Mouse (Mus musculus): ENCODE results near the gene Chn1.
A peak's percentile ranks its signal among the peaks of the same experiment; 100 is the strongest.
"Not testable (repeated sequence)": the region's sequence is repeated elsewhere in the genome, so short reads cannot be mapped to it uniquely, and the experiment has no call there.

Chn1 gene

DNA sequence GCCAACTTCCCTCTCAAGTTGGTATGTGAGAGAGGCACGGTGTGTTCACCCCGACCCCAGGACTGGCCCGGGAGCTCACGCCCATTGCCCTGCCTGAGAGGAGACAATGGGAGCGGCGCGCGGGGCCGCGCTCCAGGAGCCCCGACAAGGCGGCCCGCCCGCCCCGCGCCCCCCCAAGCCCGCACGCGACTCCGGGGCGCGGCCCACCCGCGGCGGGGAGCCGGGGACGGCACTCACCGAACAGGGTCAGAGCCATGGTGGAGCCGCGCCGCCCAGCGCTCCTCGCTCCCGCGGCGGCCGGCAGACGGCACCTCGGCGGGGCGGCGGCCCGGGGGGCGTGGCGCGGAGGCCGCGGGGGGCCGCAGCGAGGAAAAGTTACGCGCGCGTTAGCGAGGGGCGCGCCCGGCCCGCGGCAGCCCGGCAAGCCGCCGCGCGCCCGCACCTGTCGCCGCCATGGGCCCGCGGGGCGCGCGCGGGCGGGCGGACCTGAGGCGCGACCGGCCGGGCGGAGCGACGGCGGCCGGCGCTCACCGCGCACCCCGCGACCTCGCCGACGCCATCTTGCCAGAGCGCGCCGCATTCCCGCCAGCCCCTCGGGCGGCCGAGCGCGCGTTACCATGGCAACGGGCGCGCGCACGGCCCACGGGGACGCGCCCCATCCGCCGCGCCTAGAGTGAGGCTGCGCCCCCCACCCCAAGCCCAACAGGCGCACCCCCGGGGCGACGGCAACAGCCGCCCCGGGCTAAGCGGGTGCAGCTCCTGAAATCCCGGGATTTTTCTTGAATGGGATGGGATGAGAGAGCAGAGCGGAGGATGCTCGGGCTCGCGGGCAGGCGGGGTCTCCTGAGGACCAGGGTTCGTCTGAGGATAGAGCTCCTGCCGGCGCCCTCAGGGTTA is at the start of gene Chn1:
Chn1 (minus strand) TSS at position 561 of the 897 bp plus-strand sequence.
- DNase-seq = peak; percentile 70 to 85

DNA sequence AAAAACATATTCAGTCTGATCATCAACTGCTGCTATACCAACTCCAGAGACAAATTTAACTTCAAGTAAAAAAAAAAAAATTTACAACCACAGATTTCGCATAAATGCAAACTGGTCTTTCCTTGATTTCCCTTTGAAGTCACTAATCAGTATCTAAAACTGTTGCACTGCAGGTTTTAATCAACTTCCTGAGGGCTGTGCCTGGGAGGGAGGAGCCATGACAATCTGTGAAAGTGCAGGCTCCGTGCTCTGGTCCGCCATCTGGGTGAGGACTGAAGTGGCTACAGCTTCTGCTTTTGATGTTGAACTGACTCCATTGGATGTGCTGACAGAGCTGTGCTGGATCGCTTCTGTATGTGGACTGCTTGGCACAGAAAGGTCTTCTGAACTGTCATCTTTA is 43.6 kb upstream of the Chn1 start:
- DNase-seq = no peak

DNA sequence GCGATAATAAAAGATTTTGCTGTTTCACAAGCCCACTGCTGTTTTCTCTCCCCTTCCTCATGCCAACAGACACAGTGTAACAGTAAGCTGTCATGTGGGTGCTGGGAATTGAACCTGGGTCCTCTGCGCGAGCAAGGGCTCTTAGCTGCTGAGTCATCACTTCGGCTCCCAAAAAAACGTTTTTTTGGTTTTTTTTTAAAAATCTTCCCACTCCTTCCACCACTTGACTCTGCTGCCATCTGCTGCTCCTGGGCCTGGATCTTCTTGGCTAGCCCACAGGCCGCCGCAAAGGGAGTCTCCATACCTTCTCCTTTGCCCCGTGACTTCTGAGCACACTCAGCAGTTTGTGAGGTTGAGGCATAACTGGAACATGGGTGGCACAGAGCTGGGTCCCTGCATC is 32.5 kb upstream of the Chn1 start:
- no peak for DNase-seq

DNA sequence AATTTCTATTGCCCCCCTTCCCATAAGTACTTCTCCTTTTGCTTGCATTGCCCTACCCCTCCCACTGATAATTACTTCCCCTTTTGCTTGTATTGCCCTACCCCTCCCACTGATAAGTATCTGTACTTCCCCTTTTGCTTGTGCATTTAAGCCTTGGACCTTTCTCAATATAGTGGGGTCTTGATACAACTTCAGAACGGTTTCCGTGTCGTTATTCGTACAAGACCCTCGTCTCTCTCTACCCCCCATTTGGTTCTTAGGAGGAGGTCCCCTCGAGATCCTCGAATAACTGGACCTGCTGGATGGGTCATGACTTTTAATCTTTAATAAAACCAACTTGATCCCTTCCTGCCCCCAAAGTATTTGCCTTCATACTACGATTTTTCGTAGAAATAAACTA is 25.0 kb upstream of the Chn1 start:
- not testable (repeated sequence) for DNase-seq

DNA sequence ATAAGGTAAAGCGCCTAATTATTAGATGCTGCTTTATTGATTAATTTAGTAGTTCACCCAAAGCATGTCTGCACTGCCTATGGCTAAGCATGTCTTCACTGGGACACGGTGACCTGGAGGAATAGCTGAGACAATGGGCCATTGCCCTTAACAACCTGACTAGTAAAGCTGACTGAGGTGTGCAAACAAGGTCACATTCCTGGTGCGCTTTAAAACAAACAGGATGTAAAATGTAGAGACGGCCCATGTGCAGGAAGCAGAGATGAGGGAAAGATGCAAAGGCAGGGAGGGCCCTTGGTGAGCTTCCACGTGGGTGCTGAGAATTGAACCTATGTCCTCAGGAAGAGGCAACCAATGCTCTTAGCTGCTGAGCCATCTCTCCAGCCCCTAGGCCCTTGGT is 23.6 kb upstream of the Chn1 start:
- no peak for DNase-seq

DNA sequence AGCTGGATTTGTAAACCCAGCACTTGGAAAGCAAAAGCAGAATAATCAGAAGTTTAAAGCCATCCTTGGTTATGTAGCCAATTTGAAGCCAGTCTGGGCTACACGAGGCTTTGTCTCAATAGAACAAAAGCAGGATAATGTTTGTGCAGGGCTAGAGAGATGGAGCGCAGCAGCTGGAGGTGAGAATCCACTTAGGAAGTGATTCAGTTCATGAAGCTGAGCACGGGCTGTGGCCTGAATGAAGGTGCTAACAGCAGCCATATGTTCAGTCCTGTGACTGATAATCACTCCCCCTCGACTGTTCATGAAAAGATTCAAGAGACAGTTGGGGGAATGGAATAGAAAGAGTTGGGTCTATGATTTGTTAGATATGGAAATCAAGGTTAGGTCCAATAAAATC is 23.0 kb upstream of the Chn1 start:
- DNase-seq = no peak

DNA sequence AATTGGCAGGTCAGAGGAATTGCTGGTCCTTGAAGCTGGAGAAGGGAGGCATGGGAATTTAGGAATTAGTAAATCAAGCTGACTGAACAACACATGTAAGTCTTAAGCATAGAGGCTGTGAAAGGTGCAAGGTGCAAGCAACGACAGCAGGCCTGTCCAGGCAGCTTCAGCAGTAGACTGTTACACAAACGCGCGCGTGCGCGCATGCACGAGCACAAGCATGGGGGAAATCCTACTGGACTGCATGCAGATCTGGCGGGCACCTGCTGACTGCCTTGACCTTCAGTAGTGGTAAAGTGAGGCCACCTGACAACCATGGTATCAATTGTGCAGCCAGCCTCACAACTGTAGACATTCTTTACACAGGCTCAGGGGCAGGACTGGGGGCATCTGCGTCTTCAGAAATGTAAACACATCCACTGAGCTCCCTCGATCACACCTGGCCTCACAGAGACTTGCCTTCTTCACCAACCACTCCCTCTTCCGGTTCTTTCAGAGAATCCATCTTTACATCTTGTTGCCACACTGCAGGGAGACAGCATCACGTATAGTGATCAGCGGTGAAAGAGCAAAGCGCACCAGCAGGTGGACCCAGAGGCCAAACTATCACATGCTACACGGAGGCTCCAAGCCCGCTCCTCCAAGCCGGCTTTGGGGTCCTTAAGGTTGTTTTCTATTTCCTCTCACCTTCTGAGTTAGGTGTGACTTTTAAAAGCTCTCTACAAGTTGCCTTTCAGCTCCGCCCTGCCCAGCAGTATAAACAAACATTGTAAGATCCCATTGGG is 16.9 kb upstream of the Chn1 start:
- DNase-seq = peak; percentile 24 to 27

DNA sequence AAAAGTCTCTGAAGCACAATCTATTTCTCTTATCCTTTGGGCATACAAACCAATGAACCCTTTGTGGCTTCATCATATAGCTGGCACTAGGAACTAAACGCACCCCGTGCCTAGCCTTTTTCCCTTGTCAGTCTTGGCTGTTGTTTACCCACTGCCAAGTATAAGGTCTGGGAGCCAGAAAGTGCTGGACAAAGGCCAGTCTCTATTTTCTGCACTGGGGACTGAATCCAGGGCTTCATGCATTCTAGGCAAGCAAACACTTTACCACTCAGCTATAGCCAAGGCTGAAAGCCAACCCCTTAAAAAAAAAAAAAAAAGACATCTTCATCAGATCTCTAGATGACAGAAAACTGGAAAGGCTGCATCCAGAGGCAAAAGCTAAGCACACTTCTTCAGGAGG is 15.2 kb upstream of the Chn1 start:
- peak in 1 of 2 experiments; percentile 44 for DNase-seq

DNA sequence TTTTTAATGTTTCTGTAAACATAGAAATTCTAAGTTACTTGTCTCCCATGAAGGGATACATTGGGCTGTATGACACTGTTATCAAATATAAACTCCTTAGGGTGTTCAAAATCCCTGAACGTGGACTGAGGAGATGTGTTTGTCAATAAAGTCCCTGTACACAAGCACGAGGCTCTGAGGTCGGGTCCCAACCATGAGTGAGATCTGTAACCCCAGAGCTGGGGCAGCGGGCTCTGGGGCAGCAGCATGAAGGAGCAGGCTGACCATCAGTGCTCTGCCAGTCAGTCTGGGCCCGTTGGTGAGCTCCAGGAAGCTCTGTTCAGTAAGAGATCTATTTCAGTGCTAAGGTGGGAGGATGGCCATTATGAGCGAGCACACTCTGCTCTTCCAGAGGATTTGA is 13.2 kb upstream of the Chn1 start:
- DNase-seq = no peak

DNA sequence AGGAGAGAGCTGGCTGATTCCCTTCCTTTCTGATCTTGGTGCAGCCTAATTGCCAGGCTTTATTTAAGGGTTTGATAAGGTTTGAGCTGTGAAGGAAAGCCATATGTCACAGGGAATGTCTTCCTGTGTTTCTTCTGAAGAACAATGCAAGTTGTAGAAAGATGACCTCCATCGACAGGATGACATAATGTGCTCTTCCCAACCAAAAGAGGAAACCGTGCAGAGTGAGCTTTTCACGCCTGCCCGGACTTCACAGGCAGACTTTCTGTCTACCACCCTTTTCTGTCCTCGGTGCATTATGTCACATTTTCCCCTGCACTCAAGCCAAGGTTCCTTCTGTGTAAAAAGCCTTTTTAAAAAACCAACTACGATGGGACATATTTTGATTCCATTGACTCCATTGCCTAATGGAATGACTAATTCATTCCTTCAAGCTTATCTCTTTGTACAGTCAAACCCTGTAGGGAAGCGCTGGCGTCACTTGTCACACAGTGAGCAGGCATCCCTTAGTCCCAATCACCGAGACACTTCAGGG is 7.3 kb upstream of the Chn1 start:
- peak; percentile 45 to 62 for DNase-seq

DNA sequence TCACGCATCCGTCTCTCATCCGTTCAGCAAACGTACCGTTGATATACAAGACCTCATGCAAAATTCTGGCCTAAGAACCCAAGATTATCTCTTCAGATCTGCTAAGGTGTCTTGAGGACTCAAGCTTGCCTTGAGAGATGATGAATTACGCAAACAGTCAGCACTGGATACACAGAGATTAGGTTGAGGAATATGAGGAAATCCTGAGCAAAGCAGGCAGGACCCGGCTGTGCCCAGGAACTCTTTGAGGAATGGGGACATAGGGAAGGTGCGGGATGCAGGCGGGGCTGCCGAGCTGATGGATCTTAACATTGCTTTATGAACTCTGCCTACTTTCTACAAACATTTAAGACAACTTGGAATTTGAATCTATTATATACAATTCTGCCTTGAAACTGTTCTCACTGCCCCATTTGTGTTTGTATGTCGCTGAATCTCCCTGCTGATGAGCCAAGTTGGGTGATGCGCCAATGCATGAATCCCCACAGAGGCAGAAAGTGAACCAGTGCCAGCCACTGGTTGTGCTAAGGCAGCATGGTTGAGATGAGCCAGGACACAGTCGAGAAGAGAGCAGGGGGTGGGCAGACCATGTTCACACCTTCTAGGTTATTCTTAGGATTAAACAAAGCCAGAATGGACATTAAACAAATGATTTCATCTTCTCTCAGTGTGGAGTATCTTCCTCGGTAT is 5.3 kb upstream of the Chn1 start:
- peak in 1 of 2 experiments; percentile 47 for DNase-seq

DNA sequence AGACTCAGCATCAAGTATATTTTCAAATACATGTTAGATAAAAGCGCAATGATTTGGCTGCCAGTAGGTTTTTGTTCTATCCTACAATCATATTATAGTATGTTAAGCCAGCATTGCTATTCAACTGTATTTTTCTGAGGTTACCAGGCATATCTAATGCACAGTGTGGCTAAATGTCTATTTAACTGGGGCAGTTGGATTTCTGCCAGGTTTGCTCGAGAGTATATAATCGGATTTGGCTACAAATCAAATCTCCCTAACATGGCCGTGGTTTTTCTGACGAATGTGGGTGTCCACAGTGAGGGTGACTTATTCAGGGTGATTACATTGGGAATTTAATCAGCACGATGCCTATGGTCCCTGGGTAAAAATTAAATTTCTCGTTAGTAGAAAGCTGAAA is 4.7 kb upstream of the Chn1 start:
- no peak for DNase-seq

DNA sequence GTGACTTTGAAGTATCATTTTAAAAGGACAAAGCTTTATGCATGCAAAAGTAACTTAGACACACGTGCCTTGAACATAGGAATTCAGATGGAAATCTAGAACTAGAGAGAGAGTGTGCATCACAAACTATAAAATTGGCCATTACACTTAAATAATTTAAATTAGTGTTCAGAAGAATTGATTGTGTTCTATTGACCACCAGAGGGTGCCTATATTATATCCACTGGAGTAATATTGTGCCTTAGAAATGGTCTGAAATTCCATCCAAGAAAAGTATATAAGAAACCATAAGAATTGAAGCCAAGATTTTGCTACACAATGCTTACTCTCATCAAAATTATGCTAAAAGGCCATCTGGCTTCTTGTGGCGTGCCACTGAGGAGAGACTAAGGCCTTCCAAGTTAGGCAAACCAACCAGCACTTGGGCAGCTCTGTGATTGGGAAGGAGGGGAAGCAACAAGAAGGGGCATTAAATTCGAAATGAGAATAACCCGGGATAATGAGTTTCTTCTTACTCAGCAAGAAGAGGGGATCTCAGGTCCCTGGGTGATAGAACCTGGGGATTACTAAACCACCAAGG is 4.0 kb upstream of the Chn1 start:
- DNase-seq = no peak

DNA sequence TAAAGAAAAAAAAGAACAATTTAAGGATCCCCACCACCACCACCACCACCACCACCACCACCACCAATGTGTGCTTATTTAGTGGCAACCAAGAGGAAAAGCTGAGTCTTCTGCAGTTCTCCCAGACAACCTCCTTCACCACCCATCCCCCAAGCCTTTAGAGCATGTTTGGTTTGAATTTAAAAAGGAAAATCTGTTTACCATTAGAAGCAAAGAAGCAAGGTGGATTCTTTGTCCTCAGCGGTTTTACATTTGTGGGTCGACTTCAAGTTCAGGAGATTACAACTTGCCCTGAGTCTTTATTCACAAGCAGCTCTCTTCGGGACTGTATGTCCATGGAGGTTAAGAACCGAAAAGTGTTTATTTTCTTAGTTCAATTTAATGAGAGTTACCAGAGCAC is 1.8 kb upstream of the Chn1 start:
- no peak for DNase-seq

DNA sequence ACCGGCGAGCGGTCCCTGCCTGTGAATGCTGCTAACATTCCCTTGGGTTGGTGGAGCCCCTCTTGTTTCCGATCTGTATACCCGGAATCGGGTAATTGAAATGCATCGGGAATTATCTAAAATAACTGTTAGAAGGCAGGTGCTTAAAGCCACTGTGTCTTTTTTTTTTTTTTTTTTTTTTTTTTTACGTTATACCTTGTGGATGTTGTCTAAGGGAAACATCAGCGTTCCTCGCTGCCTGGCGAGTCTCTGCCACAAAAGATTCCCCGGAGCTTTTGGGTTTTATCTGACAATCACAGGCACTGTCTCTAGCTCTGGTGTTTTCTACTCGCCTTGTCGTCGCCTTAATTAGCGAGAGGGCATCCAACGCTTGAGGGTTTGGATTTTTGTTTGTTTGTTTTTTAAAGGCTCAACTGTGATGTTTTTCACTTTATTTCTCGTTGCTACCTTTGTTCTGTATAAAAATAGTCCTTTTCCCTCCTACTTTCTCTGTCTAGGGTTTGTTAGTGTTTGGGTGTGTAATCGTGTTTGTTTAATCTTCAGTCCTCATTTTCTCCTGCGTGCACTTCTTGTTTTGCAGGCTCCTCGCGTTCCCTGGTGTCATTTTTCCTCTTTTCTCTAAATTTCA is 651 bp upstream of the Chn1 start:
- DNase-seq = no peak

DNA sequence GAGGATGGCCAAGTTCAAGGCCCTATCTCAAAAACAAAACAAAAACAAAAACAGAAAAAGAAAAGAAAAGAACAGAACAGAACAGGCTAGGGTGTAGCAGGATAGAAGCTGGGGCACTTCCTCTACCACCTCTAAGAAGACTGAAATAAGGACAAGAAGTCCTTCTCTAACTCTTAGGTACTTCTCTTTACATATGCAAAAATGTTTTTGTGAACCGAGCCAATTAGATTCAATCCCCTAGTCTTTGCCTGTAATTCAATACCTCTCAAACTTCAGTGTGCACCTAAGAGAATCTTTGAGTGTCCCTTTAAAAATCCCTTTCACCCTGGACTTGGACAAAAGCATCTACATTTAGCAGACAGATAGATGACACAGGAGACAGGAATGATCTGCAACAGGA is 2.2 kb downstream of the Chn1 start:
- no peak for DNase-seq

DNA sequence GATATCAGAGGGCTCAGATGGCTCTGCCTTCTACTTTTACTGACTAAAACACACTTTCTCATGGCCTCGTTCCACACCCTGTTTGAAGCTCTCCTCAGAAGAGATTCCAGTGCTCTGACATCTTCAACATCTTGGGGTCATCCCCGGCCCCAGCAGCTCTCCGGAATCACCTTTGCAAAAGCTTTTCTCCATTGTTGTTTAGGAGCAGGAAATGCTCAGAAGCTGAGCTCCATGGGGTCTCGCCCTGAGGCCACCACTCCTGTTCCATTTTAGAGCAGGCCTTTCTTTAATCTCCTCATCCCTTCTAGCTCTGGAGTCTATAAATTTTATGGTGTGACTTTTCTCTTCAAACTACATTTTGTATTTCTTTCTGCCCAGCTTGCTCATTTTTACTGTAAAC is 6.5 kb downstream of the Chn1 start:
- DNase-seq = no peak

DNA sequence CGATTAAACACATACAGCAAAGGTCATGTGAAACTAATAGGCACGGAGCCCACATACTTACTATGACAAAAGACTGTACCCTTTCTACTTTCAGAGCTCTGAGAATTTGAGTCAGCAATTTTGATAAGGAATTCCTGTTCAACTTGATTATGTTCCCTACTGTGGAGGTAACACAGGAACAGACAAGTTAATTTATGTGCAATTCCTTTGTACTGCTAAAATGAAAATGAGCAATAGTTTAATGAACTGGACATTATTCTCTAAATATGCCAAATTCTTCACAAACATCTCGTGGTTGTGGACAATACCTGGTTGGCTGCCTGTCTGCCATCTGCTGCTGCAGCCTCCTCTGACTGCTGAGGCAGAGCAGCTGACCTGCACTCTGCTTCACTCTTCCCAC is 11.6 kb downstream of the Chn1 start:
- no peak for DNase-seq

DNA sequence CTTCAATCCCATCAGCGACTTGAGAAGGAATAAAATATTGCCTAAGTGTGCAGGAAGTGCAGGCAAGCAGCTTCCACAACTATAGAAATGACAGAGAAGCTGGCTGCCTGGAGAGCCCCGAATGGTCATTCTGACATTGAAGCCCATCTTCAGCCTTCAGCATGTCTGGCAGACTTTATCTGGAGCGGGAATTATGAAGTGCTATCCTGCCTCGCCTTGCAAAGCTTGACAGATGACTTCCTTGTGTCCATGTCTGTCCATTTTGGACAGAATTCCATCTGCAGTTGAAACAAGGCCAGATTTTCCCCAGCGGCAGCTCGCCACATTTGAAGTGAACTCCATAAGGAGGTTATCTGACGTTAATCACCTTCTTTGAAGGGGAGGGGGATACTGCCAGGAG is 15.2 kb downstream of the Chn1 start:
- DNase-seq = peak in 1 of 2 experiments; percentile 36

DNA sequence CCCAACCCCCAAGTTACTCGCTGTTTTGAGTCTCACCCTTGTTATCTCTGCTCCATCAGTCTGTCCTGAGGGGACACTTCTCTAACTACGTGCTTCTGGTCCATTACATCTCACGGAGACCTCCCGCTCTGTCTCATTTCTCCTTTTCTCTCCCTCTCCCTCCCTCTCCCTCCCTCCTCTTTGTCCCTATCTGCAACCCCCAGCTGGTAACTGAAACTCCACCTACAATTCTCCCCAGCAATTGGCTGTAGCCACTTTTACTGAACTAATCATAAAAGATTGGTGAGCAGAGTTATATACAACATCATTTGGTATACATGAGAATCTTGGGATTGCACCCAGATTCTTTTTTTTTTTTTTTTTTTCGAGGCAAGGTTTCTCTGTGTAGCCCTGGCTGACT is 16.1 kb downstream of the Chn1 start:
- DNase-seq = no peak

DNA sequence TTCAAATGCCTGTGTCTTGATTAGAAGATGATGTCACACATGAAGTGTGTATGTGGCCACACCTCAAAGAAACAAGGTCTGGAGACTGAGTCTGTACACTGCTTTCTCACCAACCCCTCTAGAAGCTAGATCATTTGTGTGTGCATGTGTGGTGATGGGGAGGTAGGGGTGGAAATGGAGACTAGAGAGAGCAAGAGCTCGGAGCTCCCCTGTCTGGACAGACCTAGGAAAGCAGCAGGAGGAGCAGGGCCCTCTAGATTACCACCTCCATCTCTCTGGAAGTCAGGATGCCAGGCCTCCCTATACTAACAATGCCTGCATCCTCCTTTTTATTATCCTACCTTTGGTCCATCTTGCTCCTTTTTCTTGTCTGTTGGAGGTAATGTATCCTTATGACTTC is 27.8 kb downstream of the Chn1 start:
- no peak for DNase-seq

DNA sequence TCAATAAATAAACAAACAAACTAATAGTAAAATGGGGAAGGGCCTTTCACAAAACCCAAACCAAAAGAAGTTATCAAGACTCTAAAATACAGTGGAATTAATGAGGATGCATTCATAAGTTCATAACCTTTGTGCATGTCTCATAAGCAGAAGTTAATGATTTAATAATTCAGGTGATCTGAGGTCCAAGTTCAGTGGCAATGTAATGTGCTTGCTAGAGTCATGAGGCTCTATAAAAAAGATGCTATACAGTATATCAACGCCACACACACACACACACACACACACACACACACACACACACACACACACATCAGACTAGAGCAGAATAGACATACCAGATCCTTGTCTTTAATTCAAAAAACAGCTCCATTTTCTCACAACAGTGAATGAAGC is 28.8 kb downstream of the Chn1 start:
- DNase-seq = no peak
